Mouse (Mus musculus): ENCODE data around the gene Gusb. TPM values are rescaled to one million over a fixed set of nuclear protein-coding genes. Genes with fewer than 3 reads are reported as not detected.
A peak's percentile ranks its signal among the peaks of the same experiment; 100 is the strongest.
"Not testable (repeated sequence)": the region's sequence is repeated elsewhere in the genome, so short reads cannot be mapped to it uniquely, and the experiment has no call there.

The Gusb gene
- polyA plus RNA-seq, 1 experiment from 2014 or later: 15.9 TPM

GRCm38 (mm10) chr5:130040797-130041196 lies 37.9 kb upstream of the Gusb start:
- 86% methylated on average over 4 of the region's 4 CpGs for WGBS
- no peak overlapping the region for H3K9ac ChIP-seq

GRCm38 (mm10) chr5:130037752-130038455 lies 35.1 kb upstream of the Gusb start:
- WGBS: 59% methylated on average over 19 of the region's 19 CpGs

More at GRCm38 (mm10) chr5:130040797-130041196, 37.9 kb upstream of the Gusb start:
- Histone ChIP-seq H3K27ac (no peak overlapping the region), H3K9me3 (replicated peaks) (no peaks in the 10 kb centered on the region), H3K27me3 (no peaks in the 10 kb centered on the region), H3K4me3 (no peak overlapping the region), H3K4me1 (no peaks in the 10 kb centered on the region), H3K4me2 (no peak overlapping the region), H3K36me3 (ENCODE audit: poor library complexity, severe bottlenecking) (peaks cover 80% of the 10 kb centered on the region)
- no peak for ATAC-seq

GRCm38 (mm10) chr5:130036300-130036699 lies 33.5 kb upstream of the Gusb start:
- H3K4me3 ChIP-seq; H3K4me2 ChIP-seq; H3K9me3 ChIP-seq (replicated peaks); ATAC-seq; H3K9ac ChIP-seq; H3K27me3 ChIP-seq; H3K4me1 ChIP-seq; H3K27ac ChIP-seq: not testable (repeated sequence)
- peaks cover 50% of the 10 kb centered on the region for H3K36me3 ChIP-seq (ENCODE audit: poor library complexity, severe bottlenecking)
- 57% methylated on average over 2 of the region's 2 CpGs for WGBS

More at GRCm38 (mm10) chr5:130037752-130038455, 35.1 kb upstream of the Gusb start:
- Histone ChIP-seq H3K4me1 (no peaks in the 10 kb centered on the region), H3K27ac (no peak overlapping the region), H3K9me3 (replicated peaks) (no peaks in the 10 kb centered on the region), H3K4me3 (no peak overlapping the region), H3K9ac (no peak overlapping the region), H3K4me2 (no peak overlapping the region), H3K36me3 (ENCODE audit: poor library complexity, severe bottlenecking) (peaks cover 66% of the 10 kb centered on the region), H3K27me3 (no peaks in the 10 kb centered on the region)
- no peak for ATAC-seq

- H3K4me3 ChIP-seq: no peak overlapping the region
- no peak overlapping the region for H3K9ac ChIP-seq
- H3K4me2 ChIP-seq: no peak overlapping the region
- 85% methylated on average over 2 of the region's 2 CpGs for WGBS
- peaks cover 29% of the 10 kb centered on the region for H3K36me3 ChIP-seq (ENCODE audit: poor library complexity, severe bottlenecking)
- no peaks in the 10 kb centered on the region for H3K9me3 ChIP-seq (replicated peaks)
- no peaks in the 10 kb centered on the region for H3K27me3 ChIP-seq
- no peak overlapping the region for H3K27ac ChIP-seq
- no peak for ATAC-seq
- peaks cover 10% of the 10 kb centered on the region for H3K4me1 ChIP-seq
These were observed 31.0 kb upstream of the Gusb start for GRCm38 (mm10) chr5:130033869-130034268.

- no peaks in the 10 kb centered on the region for H3K9me3 ChIP-seq (replicated peaks)
- H3K9ac ChIP-seq: no peak overlapping the region
- H3K36me3 ChIP-seq (ENCODE audit: poor library complexity, severe bottlenecking): peaks cover 16% of the 10 kb centered on the region; the same call in 1 of the 2 replicates
- H3K4me2 ChIP-seq: no peak overlapping the region
- H3K27me3 ChIP-seq: 0 out of 2 replicates have a peak, but pooled peaks cover 9% of the 10 kb centered on the region
- H3K4me1 ChIP-seq: peaks cover 10% of the 10 kb centered on the region
- ATAC-seq: no peak
- H3K27ac ChIP-seq: no peak overlapping the region
- H3K4me3 ChIP-seq: no peak overlapping the region
- 93% methylated on average over 19 of the region's 19 CpGs for WGBS
These were observed 28.9 kb upstream of the Gusb start for GRCm38 (mm10) chr5:130031410-130032390.

GRCm38 (mm10) chr5:130029142-130029897 lies 26.5 kb upstream of the Gusb start, which contains the start of the genes Asl and Crcp:
Asl (minus strand) TSS chr5:130029247.
Crcp (plus strand) TSS chr5:130029290.
- peak within 1 kb of the TSS; percentile 72 for H3K4me3 ChIP-seq

GRCm38 (mm10) chr5:130027696-130028095 lies 24.8 kb upstream of the Gusb start:
- peaks cover 15% of the 10 kb centered on the region; the same call in 1 of the 2 replicates for H3K27me3 ChIP-seq
- WGBS: 85% methylated on average over 7 of the region's 7 CpGs
- no peak for ATAC-seq
- H3K9me3 ChIP-seq (replicated peaks): no peaks in the 10 kb centered on the region
- H3K36me3 ChIP-seq (ENCODE audit: poor library complexity, severe bottlenecking): no peaks in the 10 kb centered on the region; the same call in 1 of the 2 replicates
- H3K4me3 ChIP-seq: no peak overlapping the region
- no peak overlapping the region for H3K9ac ChIP-seq
- H3K27ac ChIP-seq: no peak overlapping the region
- no peak overlapping the region for H3K4me2 ChIP-seq
- peaks cover 15% of the 10 kb centered on the region for H3K4me1 ChIP-seq

More at GRCm38 (mm10) chr5:130029142-130029897, 26.5 kb upstream of the Gusb start, which contains the start of the genes Asl and Crcp:
- Histone ChIP-seq H3K27ac (peak within 1 kb of the TSS; percentile 90), H3K4me1 (peaks cover 10% of the 10 kb centered on the region), H3K36me3 (ENCODE audit: poor library complexity, severe bottlenecking) (no peaks in the 10 kb centered on the region; the same call in 1 of the 2 replicates), H3K4me2 (peak within 1 kb of the TSS; percentile 83), H3K9me3 (replicated peaks) (no peaks in the 10 kb centered on the region), H3K9ac (peak within 1 kb of the TSS; percentile 79), H3K27me3 (peaks cover 15% of the 10 kb centered on the region; the same call in 1 of the 2 replicates)
- WGBS: 2% methylated on average over 51 of the region's 51 CpGs
- peak; percentile 88 for ATAC-seq

- Histone ChIP-seq H3K4me2 (no peak overlapping the region), H3K4me1 (peaks cover 15% of the 10 kb centered on the region), H3K36me3 (ENCODE audit: poor library complexity, severe bottlenecking) (no peaks in the 10 kb centered on the region; the same call in 1 of the 2 replicates), H3K9me3 (replicated peaks) (no peaks in the 10 kb centered on the region), H3K4me3 (no peak overlapping the region), H3K27ac (no peak overlapping the region), H3K27me3 (peaks cover 15% of the 10 kb centered on the region; the same call in 1 of the 2 replicates), H3K9ac (no peak overlapping the region)
- no peak for ATAC-seq
- WGBS: 74% methylated on average over 5 of the region's 5 CpGs
These were observed 24.3 kb upstream of the Gusb start for GRCm38 (mm10) chr5:130027134-130027533.

GRCm38 (mm10) chr5:130023767-130024539 lies 21.1 kb upstream of the Gusb start:
- Histone ChIP-seq H3K4me1 (0 out of 2 replicates have a peak, but pooled peaks cover 9% of the 10 kb centered on the region), H3K9ac (peak overlapping the region; percentile 71), H3K4me3 (peak overlapping the region; percentile 60), H3K9me3 (replicated peaks) (no peaks in the 10 kb centered on the region), H3K4me2 (peak overlapping the region; percentile 88), H3K27ac (peak overlapping the region; percentile 44; the same call in 1 of the 2 replicates), H3K36me3 (ENCODE audit: poor library complexity, severe bottlenecking) (no peaks in the 10 kb centered on the region), H3K27me3 (peaks cover 15% of the 10 kb centered on the region; the same call in 1 of the 2 replicates)
- ATAC-seq: peak; percentile 89
- under 1% methylated on average over 32 of the region's 32 CpGs for WGBS

GRCm38 (mm10) chr5:130023067-130023766 lies 20.4 kb upstream of the Gusb start:
- H3K4me1 ChIP-seq: 0 out of 2 replicates have a peak, but pooled peaks cover 9% of the 10 kb centered on the region
- peak overlapping the region; percentile 88 for H3K4me2 ChIP-seq
- no peaks in the 10 kb centered on the region for H3K36me3 ChIP-seq (ENCODE audit: poor library complexity, severe bottlenecking)
- H3K9me3 ChIP-seq (replicated peaks): no peaks in the 10 kb centered on the region
- H3K9ac ChIP-seq: no peak overlapping the region
- peak overlapping the region; percentile 60 for H3K4me3 ChIP-seq
- no peak overlapping the region for H3K27ac ChIP-seq
- 40% methylated on average over 12 of the region's 12 CpGs for whole genome bisulfite sequencing
- no peak for ATAC-seq
- peaks cover 15% of the 10 kb centered on the region; the same call in 1 of the 2 replicates for H3K27me3 ChIP-seq
